Mouse (Mus musculus) kidney, adult 2 months (tissue): ENCODE measurements around the gene Rab3c. TPM values are rescaled to one million over a fixed set of nuclear protein-coding genes. Genes with fewer than 3 reads are reported as not detected.

Source experiments
- DNase-seq: peaks from one replicate; pipeline ENCODE4 v3.0.0; 2021
- H3K27ac ChIP-seq: fragments of 200-500 bp; 2 replicates; pipeline ENCODE4 v1.5.1; 2012; ENCODE audit warnings: low read depth, low read length, control low read depth, inconsistent platforms; ENCODE audit not compliant: insufficient read depth
- H3K27me3 ChIP-seq: fragments of 200-500 bp; replicated peaks from 2 replicates; pipeline ENCODE4 v1.6.1; 2012; ENCODE audit warnings: mild to moderate bottlenecking, moderate library complexity, low read length, inconsistent platforms; ENCODE audit not compliant: control insufficient read depth, insufficient read depth
- H3K36me3 ChIP-seq: fragments of 200-500 bp; 2 replicates; pipeline ENCODE4 v1.6.1; 2012; ENCODE audit warnings: mild to moderate bottlenecking, moderate library complexity, low read length, inconsistent platforms; ENCODE audit not compliant: control insufficient read depth, insufficient read depth
- H3K4me1 ChIP-seq: fragments of 200-500 bp; 2 replicates; pipeline ENCODE4 v1.6.1; 2011; ENCODE audit warnings: low read length; ENCODE audit not compliant: control insufficient read depth, insufficient read depth
- H3K4me3 ChIP-seq: fragments of 200-500 bp; 2 replicates; pipeline ENCODE4 v1.5.1; 2011; ENCODE audit warnings: mild to moderate bottlenecking, low read depth, low read length, control low read depth; ENCODE audit not compliant: insufficient read depth
- CTCF ChIP-seq: fragments of 200-500 bp; conservative IDR thresholded peaks from 2 replicates; pipeline ENCODE4 v1.5.1; 2011; ENCODE audit warnings: low read depth, mild to moderate bottlenecking, control low read depth, low read length, moderate library complexity, mixed read lengths; ENCODE audit not compliant: insufficient read depth, insufficient read length
- POLR2A ChIP-seq: fragments of 200-500 bp; IDR thresholded peaks from one replicate; pipeline ENCODE4 v1.6.1; 2011; ENCODE audit warnings: low read depth, low read length, control low read depth
- WGBS: fragments of 180-500 bp; shearing (Covaris S2); methylation state at CpG from one replicate; pipeline ENCODE4 v1.1.7; 2018; 5-methylcytosine and 5-hydroxymethylcytosine counted together
- polyA plus RNA-seq: library from polyadenylated mRNA; depleted of rRNA; stranded (reverse); fragments of >200 nt; gene quantifications from 2 replicates; pipeline ENCODE4 v1.2.3, GENCODE M21; 2012

The Rab3c gene
- polyA plus RNA-seq, 1 experiment, result 0.33 TPM

DNA sequence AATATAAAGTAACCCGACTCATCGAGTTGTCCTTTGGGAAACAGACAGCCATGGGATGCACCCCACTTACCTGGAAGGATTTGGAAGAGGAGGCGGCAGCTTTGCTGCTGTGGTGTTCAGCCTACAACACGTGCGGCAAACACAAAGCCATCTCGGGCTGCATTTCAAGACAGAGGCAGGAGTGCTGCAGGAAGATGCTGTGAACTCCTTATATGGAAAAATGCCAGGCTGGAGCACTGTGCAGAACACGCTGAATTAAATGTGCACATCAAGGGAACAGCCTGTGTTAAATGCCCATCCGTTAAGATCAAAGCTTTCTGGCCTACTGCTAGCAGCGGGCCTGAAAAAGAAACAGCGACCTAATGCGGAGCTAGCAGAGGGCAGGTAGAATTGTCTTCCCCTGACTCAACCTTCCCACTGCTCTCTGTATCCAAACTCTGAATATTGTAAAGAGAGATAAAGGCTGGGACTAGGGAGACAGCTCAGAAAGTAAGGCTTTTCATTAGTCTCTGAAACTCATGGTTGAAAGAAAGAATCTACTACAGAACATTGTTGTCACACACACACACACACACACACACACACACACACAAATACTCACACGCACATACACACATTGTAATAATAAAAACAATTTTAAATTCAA, 153.1 kb downstream of the Rab3c start:
- TF ChIP-seq POLR2A (no peak), CTCF (no peak)
- Histone ChIP-seq H3K27ac (no peak overlapping the region), H3K4me1 (no peaks in the 10 kb centered on the region), H3K27me3 (no peaks in the 10 kb centered on the region), H3K36me3 (no peaks in the 10 kb centered on the region), H3K4me3 (no peak overlapping the region)
- WGBS, result 59% methylated on average over 12 of the region's 12 CpGs
- no peak for DNase-seq

DNA sequence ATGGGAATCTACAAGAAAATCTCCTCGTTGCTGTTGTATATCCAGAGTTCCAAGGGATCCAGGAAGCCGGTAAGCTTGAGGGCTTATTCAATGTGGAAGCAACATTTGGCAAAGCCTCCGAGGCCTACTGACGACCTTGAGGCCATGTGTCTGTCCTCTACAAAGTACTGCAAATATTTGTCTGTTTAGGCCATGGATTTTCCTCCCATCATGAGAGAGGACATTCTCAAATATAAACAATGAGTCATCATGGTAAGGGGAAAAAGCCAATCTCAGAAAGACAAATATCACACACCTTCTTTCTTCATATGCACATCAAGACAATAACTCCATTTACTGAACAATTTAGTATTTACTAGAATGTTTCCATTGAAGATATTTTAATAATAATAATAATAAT, 158.0 kb downstream of the Rab3c start:
- H3K27ac ChIP-seq, result no peak overlapping the region
- TF ChIP-seq CTCF (no peak), POLR2A (no peak)
- H3K27me3 ChIP-seq, result no peaks in the 10 kb centered on the region
- no peaks in the 10 kb centered on the region for H3K4me1 ChIP-seq
- no peaks in the 10 kb centered on the region for H3K36me3 ChIP-seq
- H3K4me3 ChIP-seq, result no peak overlapping the region
- 80% methylated on average over 4 of the region's 4 CpGs for WGBS
- DNase-seq, result no peak

DNA sequence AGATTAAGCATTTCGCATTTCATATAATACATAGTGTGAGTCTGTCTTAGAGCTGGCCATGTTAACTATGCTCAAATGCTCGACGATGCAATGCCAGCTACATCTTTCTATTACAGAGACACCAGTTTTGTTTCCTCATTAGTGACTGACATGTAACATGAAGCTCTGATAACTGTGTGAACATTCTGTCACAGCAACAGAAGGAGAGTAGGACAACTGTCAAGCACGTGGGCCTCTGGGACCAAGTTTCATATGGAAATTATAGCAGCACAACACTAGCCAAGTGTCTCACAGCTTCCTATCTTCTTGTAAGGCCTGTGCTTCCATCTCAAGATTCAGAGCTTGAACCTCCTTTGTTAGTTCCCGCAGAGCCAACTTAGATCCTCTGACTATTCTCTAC, 163.9 kb downstream of the Rab3c start:
- TF ChIP-seq POLR2A, result no peak
- no peak for TF ChIP-seq CTCF
- Histone ChIP-seq H3K27me3 (no peaks in the 10 kb centered on the region), H3K4me1 (no peaks in the 10 kb centered on the region), H3K4me3 (no peak overlapping the region), H3K36me3 (no peaks in the 10 kb centered on the region), H3K27ac (no peak overlapping the region)
- WGBS, result 95% methylated on average over 5 of the region's 5 CpGs
- no peak for DNase-seq

DNA sequence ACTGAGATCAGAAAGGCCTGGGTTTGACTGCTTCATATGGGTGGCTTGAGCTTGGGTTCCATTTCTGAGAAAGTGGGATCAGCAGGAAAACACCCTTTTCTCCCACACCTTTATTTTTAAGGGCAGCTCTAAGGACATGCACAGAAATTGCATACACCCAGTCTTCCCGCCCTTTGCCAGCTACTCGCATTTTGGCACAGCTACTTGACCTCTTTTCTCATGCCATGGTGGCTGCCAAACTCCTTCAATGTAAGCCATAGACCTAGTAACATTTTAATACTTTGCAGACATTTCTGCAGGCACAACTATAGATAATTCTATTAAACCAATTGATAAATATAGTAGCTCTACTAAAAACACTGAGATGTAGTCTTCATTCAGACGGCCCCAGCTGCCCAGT, 164.5 kb downstream of the Rab3c start:
- Histone ChIP-seq H3K4me3 (no peak overlapping the region), H3K27ac (no peak overlapping the region), H3K36me3 (no peaks in the 10 kb centered on the region), H3K27me3 (no peaks in the 10 kb centered on the region), H3K4me1 (no peaks in the 10 kb centered on the region)
- TF ChIP-seq CTCF (no peak), POLR2A (no peak)
- 82% methylated on average over 3 of the region's 3 CpGs for WGBS
- no peak for DNase-seq

DNA sequence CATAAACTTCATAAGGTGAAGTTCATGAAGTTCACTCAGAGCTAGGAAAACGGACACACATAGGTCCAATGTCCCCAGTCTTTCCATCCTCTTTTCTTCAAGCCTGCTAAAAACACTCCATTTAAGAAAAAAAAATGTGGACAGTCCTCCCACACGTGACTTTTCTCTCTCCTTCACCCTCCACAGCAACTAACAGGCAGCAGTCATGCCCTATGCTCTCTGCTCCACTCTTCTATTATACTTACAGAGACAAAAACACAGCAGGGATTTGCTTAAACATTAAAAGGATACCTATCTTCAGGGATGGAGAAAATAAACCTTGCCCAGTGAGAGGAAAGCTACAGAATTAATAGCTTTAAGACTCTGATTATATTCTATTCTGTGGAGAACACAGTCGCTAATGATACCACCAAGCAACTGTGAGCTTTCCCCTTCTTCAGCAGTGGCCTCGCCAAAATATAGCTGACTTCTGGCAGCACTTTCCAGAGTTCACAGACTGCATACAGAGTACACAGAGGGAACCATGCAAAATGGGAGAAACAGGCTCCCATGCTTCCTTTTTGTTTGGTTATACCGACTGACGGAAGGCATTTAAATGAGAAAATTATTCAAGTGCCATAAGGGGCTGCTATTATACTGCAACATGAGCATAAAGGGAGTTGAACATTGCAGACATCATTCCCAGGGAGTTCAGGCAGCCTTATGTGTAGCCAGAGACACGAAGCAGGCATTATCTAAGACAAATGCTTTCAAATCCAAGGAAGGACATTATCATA, 165.7 kb downstream of the Rab3c start:
- 66% methylated on average over 7 of the region's 7 CpGs for WGBS
- Histone ChIP-seq H3K27me3 (no peaks in the 10 kb centered on the region), H3K4me3 (no peak overlapping the region), H3K4me1 (no peaks in the 10 kb centered on the region), H3K36me3 (no peaks in the 10 kb centered on the region), H3K27ac (no peak overlapping the region)
- TF ChIP-seq POLR2A, result no peak
- no peak for TF ChIP-seq CTCF
- DNase-seq, result no peak

DNA sequence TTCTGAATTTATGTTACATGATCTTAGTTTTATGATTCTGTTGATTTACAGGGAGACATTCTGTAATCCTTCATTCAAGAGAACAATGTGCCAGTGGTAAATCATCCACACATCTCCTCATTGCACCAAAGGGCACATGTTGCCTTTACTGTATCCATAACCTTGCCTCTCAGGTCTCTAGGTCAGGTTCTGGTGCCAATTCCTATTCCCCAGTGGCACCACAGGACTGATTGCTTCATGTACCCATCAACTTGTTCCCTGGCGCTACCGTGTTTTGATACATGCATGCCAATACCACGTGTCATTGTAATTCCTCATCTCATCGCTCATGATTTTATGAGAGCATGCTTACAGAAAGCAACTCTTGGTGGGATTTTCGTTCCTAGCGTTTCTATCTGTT, 167.1 kb downstream of the Rab3c start:
- DNase-seq, result no peak
- TF ChIP-seq POLR2A (no peak), CTCF (no peak)
- no peaks in the 10 kb centered on the region for H3K4me1 ChIP-seq
- no peaks in the 10 kb centered on the region for H3K36me3 ChIP-seq
- H3K4me3 ChIP-seq, result no peak overlapping the region
- H3K27me3 ChIP-seq, result no peaks in the 10 kb centered on the region
- H3K27ac ChIP-seq, result no peak overlapping the region
- WGBS, result 89% methylated on average over 6 of the region's 6 CpGs

DNA sequence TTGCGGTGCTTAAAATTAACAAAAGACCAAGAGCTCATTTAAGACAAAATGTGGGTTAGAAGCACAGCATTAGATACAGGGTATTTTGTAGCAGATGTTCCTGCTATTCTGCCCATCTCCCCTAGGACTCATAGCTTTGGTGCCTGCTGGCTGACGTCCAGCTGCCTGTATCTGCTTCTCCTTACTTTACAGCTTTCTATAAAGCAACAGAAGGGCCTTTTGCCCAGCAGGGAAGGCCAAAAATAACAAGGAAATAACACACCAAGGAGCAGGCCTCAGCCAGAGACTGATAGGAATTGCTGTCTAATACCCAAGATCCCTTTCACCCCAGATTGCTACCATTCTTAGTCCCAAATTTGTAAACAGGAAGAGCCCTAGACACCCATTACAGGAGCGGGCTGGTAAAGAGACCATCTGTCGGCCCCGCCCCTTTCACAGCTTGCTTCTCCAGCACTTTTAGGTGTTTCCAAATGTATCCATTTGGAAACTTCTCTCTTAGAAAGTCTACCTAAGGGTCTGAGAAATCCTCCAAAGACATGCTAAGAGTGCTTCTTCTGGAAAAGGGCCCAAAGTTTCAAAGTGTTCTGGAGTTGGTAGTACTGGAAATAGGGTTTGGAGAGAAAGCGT, 183.3 kb downstream of the Rab3c start:
- DNase-seq, result no peak
- no peak overlapping the region for H3K27ac ChIP-seq
- no peak for TF ChIP-seq POLR2A
- no peak for TF ChIP-seq CTCF
- 77% methylated on average over 6 of the region's 6 CpGs for WGBS
- no peaks in the 10 kb centered on the region for H3K4me1 ChIP-seq
- no peaks in the 10 kb centered on the region for H3K27me3 ChIP-seq
- H3K36me3 ChIP-seq, result no peaks in the 10 kb centered on the region
- H3K4me3 ChIP-seq, result no peak overlapping the region
